Mouse (Mus musculus): ENCODE data around the gene Hoxa4. TPM values are rescaled to one million over a fixed set of nuclear protein-coding genes. Genes with fewer than 3 reads are reported as not detected.

The Hoxa4 gene
- polyA plus RNA-seq, 1 experiment from 2014 or later = not detected

- Histone ChIP-seq H3K27me3 (peaks cover 97% of the 10 kb centered on the region), H3K4me2 (no peak overlapping the region), H3K9ac (no peak overlapping the region), H3K4me1 (peaks cover 3% of the 10 kb centered on the region), H3K36me3 (ENCODE audit: poor library complexity, severe bottlenecking) (no peaks in the 10 kb centered on the region), H3K27ac (no peak overlapping the region), H3K4me3 (no peak overlapping the region), H3K9me3 (replicated peaks) (no peaks in the 10 kb centered on the region)
- WGBS = 3% methylated on average over 26 of the region's 26 CpGs
- no peak for ATAC-seq
Observed at GRCm38 (mm10) chr6:52226569-52227257, 35.2 kb upstream of the Hoxa4 start.

- H3K4me2 ChIP-seq = no peak overlapping the region
- WGBS = 3% methylated on average over 69 of the region's 69 CpGs
- no peaks in the 10 kb centered on the region for H3K36me3 ChIP-seq (ENCODE audit: poor library complexity, severe bottlenecking)
- peaks cover 7% of the 10 kb centered on the region for H3K4me1 ChIP-seq
- no peak for ATAC-seq
- no peak overlapping the region for H3K4me3 ChIP-seq
- H3K9me3 ChIP-seq (replicated peaks) = no peaks in the 10 kb centered on the region
- peaks cover 99% of the 10 kb centered on the region for H3K27me3 ChIP-seq
- H3K27ac ChIP-seq = no peak overlapping the region
- no peak overlapping the region for H3K9ac ChIP-seq
Observed at GRCm38 (mm10) chr6:52225612-52226568, 34.3 kb upstream of the Hoxa4 start.

- peaks cover 99% of the 10 kb centered on the region for H3K27me3 ChIP-seq
- H3K4me2 ChIP-seq = no peak overlapping the region
- peaks cover 7% of the 10 kb centered on the region for H3K4me1 ChIP-seq
- no peak overlapping the region for H3K9ac ChIP-seq
- no peaks in the 10 kb centered on the region for H3K9me3 ChIP-seq (replicated peaks)
- no peak overlapping the region for H3K4me3 ChIP-seq
- WGBS = 2% methylated on average over 36 of the region's 36 CpGs
- ATAC-seq = no peak
- no peaks in the 10 kb centered on the region for H3K36me3 ChIP-seq (ENCODE audit: poor library complexity, severe bottlenecking)
- H3K27ac ChIP-seq = no peak overlapping the region
Observed at GRCm38 (mm10) chr6:52224895-52225611, 33.5 kb upstream of the Hoxa4 start.

GRCm38 (mm10) chr6:52223939-52224760 is 32.6 kb upstream of the Hoxa4 start:
- 1% methylated on average over 24 of the region's 24 CpGs for WGBS
- H3K4me1 ChIP-seq = peaks cover 7% of the 10 kb centered on the region
- H3K4me2 ChIP-seq = no peak overlapping the region
- H3K9ac ChIP-seq = no peak overlapping the region
- H3K27me3 ChIP-seq = peaks cover 99% of the 10 kb centered on the region
- no peaks in the 10 kb centered on the region for H3K9me3 ChIP-seq (replicated peaks)
- no peak overlapping the region for H3K27ac ChIP-seq
- H3K36me3 ChIP-seq (ENCODE audit: poor library complexity, severe bottlenecking) = no peaks in the 10 kb centered on the region
- H3K4me3 ChIP-seq = no peak overlapping the region
- ATAC-seq = no peak

GRCm38 (mm10) chr6:52222729-52223128 is 31.2 kb upstream of the Hoxa4 start:
- WGBS = 7% methylated on average over 13 of the region's 13 CpGs
- Histone ChIP-seq H3K4me1 (peaks cover 7% of the 10 kb centered on the region), H3K9me3 (replicated peaks) (no peaks in the 10 kb centered on the region), H3K4me2 (no peak overlapping the region), H3K4me3 (no peak overlapping the region), H3K27me3 (peaks cover 100% of the 10 kb centered on the region), H3K27ac (no peak overlapping the region), H3K36me3 (ENCODE audit: poor library complexity, severe bottlenecking) (no peaks in the 10 kb centered on the region), H3K9ac (no peak overlapping the region)
- ATAC-seq = no peak

- H3K9me3 ChIP-seq (replicated peaks) = no peaks in the 10 kb centered on the region
- no peak for ATAC-seq
- peaks cover 13% of the 10 kb centered on the region for H3K4me1 ChIP-seq
- H3K36me3 ChIP-seq (ENCODE audit: poor library complexity, severe bottlenecking) = no peaks in the 10 kb centered on the region
- H3K27me3 ChIP-seq = peaks cover 100% of the 10 kb centered on the region
- H3K4me2 ChIP-seq = peak overlapping the region; percentile 72
- WGBS = 4% methylated on average over 21 of the region's 21 CpGs
- H3K27ac ChIP-seq = no peak overlapping the region
- H3K9ac ChIP-seq = no peak overlapping the region
- peak overlapping the region; percentile 44 for H3K4me3 ChIP-seq
Observed at GRCm38 (mm10) chr6:52221993-52222685, 30.6 kb upstream of the Hoxa4 start.

- Histone ChIP-seq H3K9ac (peak within 1 kb of the TSS; percentile 52), H3K4me1 (peaks cover 17% of the 10 kb centered on the region), H3K4me3 (peak within 1 kb of the TSS; percentile 44), H3K27ac (no peak within 1 kb of the TSS), H3K27me3 (peaks cover 100% of the 10 kb centered on the region), H3K9me3 (replicated peaks) (no peaks in the 10 kb centered on the region), H3K36me3 (ENCODE audit: poor library complexity, severe bottlenecking) (no peaks in the 10 kb centered on the region), H3K4me2 (peak within 1 kb of the TSS; percentile 72)
- peak; percentile 61 for ATAC-seq
- WGBS = under 1% methylated on average over 46 of the region's 46 CpGs
Observed at GRCm38 (mm10) chr6:52221337-52221992, 29.9 kb upstream of the Hoxa4 start, which contains the start of gene Hoxa7. Gene Hoxa7 (minus strand): TSS chr6:52221854.

GRCm38 (mm10) chr6:52220865-52221310 is 29.3 kb upstream of the Hoxa4 start:
- no peak overlapping the region for H3K27ac ChIP-seq
- ATAC-seq = no peak

GRCm38 (mm10) chr6:52220003-52220864 is 28.7 kb upstream of the Hoxa4 start:
- ATAC-seq = no peak
- no peak overlapping the region for H3K9ac ChIP-seq
- H3K27ac ChIP-seq = no peak overlapping the region
- H3K36me3 ChIP-seq (ENCODE audit: poor library complexity, severe bottlenecking) = no peaks in the 10 kb centered on the region
- WGBS = 10% methylated on average over 32 of the region's 32 CpGs
- peaks cover 100% of the 10 kb centered on the region for H3K27me3 ChIP-seq
- H3K4me1 ChIP-seq = peaks cover 17% of the 10 kb centered on the region
- no peak overlapping the region for H3K4me3 ChIP-seq
- H3K9me3 ChIP-seq (replicated peaks) = no peaks in the 10 kb centered on the region
- no peak overlapping the region for H3K4me2 ChIP-seq

More at GRCm38 (mm10) chr6:52220865-52221310, 29.3 kb upstream of the Hoxa4 start:
- peaks cover 17% of the 10 kb centered on the region for H3K4me1 ChIP-seq
- 7% methylated on average over 12 of the region's 12 CpGs for WGBS
- H3K4me3 ChIP-seq = peak overlapping the region; percentile 44
- no peaks in the 10 kb centered on the region for H3K9me3 ChIP-seq (replicated peaks)
- peaks cover 100% of the 10 kb centered on the region for H3K27me3 ChIP-seq
- peak overlapping the region; percentile 72 for H3K4me2 ChIP-seq
- no peak overlapping the region for H3K9ac ChIP-seq
- no peaks in the 10 kb centered on the region for H3K36me3 ChIP-seq (ENCODE audit: poor library complexity, severe bottlenecking)

All from forebrain, embryonic 13.5 days (tissue).